Mouse (Mus musculus) embryonic facial prominence, embryonic 13.5 days (tissue): ENCODE results near the gene Draxin. TPM values are rescaled to one million over a fixed set of nuclear protein-coding genes. Genes with fewer than 3 reads are reported as not detected.

Source experiments
- ATAC-seq: fragments of 200-750 bp; cut with Nextera tagmentation; 2 replicates; pipeline ENCODE4 v1.8.0; 2017; ENCODE audit warnings: low read depth; ENCODE audit not compliant: insufficient number of reproducible peaks, insufficient read depth, low FRiP score, low TSS enrichment
- H3K27ac ChIP-seq: fragments of 300-500 bp; sonication (generic); 2 replicates; pipeline ENCODE4 v1.5.1; 2015; ENCODE audit warnings: moderate library complexity, mild to moderate bottlenecking, inconsistent platforms
- H3K27me3 ChIP-seq: fragments of 300-500 bp; sonication (generic); 2 replicates; pipeline ENCODE4 v1.6.1; 2015; ENCODE audit warnings: mild to moderate bottlenecking, inconsistent platforms
- H3K36me3 ChIP-seq: fragments of 300-500 bp; sonication (generic); 2 replicates; pipeline ENCODE4 v1.6.1; 2015; ENCODE audit warnings: mild to moderate bottlenecking, inconsistent platforms
- H3K4me1 ChIP-seq: fragments of 300-500 bp; sonication (generic); 2 replicates; pipeline ENCODE4 v1.6.1; 2015; ENCODE audit warnings: inconsistent platforms
- H3K4me2 ChIP-seq: fragments of 300-500 bp; sonication (generic); 2 replicates; pipeline ENCODE4 v1.6.1; 2015; ENCODE audit warnings: moderate library complexity, mild to moderate bottlenecking, inconsistent platforms
- H3K4me3 ChIP-seq: fragments of 300-500 bp; sonication (generic); 2 replicates; pipeline ENCODE4 v1.5.1; 2015; ENCODE audit warnings: mild to moderate bottlenecking, inconsistent platforms
- H3K9ac ChIP-seq: fragments of 300-500 bp; sonication (generic); 2 replicates; pipeline ENCODE4 v1.6.1; 2015; ENCODE audit warnings: mild to moderate bottlenecking, inconsistent platforms
- H3K9me3 ChIP-seq: fragments of 300-500 bp; sonication (generic); 2 replicates; pipeline ENCODE4 v1.6.1; 2016; ENCODE audit warnings: inconsistent platforms
- WGBS: fragments of 180-500 bp; shearing (Covaris S2); methylation state at CpG from one replicate; pipeline ENCODE4 v1.1.7; 2015; ENCODE audit warnings: mixed read lengths; 5-methylcytosine and 5-hydroxymethylcytosine counted together
- polyA plus RNA-seq: library from polyadenylated mRNA; unstranded; fragments of >200 nt; fragmentation: Nextera tagmentation; extraction: Ambion mirVana; gene quantifications from 2 replicates; pipeline ENCODE4 v1.2.1, GENCODE M21; 2015

The Draxin gene
- polyA plus RNA-seq, 1 experiment from 2014 or later = 1.1 TPM

GRCm38 (mm10) chr4:148165551-148165950, 35.1 kb upstream of the Draxin start:
- Histone ChIP-seq H3K36me3 (no peaks in the 10 kb centered on the region), H3K9me3 (no peaks in the 10 kb centered on the region), H3K4me1 (peaks cover 35% of the 10 kb centered on the region), H3K9ac (no peak overlapping the region), H3K4me2 (no peak overlapping the region), H3K27ac (no peak overlapping the region), H3K27me3 (peaks cover 92% of the 10 kb centered on the region), H3K4me3 (no peak overlapping the region)
- 3% methylated on average over 17 of the region's 17 CpGs for WGBS
- no peak for ATAC-seq

- WGBS = under 1% methylated on average over 16 of the region's 16 CpGs
- no peak overlapping the region for H3K9ac ChIP-seq
- peak overlapping the region; percentile 38 for H3K4me3 ChIP-seq
- peaks cover 86% of the 10 kb centered on the region for H3K27me3 ChIP-seq
- H3K4me1 ChIP-seq = peaks cover 44% of the 10 kb centered on the region
- no peaks in the 10 kb centered on the region for H3K36me3 ChIP-seq
- H3K9me3 ChIP-seq = no peaks in the 10 kb centered on the region
- ATAC-seq = no peak
- peak overlapping the region; percentile 61 for H3K4me2 ChIP-seq
- H3K27ac ChIP-seq = no peak overlapping the region
Measured at GRCm38 (mm10) chr4:148164461-148164860, 34.0 kb upstream of the Draxin start.

GRCm38 (mm10) chr4:148164002-148164439, 33.5 kb upstream of the Draxin start:
- no peaks in the 10 kb centered on the region for H3K9me3 ChIP-seq
- peaks cover 85% of the 10 kb centered on the region for H3K27me3 ChIP-seq
- H3K27ac ChIP-seq = no peak overlapping the region
- H3K4me2 ChIP-seq = peak overlapping the region; percentile 61
- H3K36me3 ChIP-seq = no peaks in the 10 kb centered on the region
- no peak for ATAC-seq
- H3K4me3 ChIP-seq = peak overlapping the region; percentile 38
- peaks cover 48% of the 10 kb centered on the region for H3K4me1 ChIP-seq
- H3K9ac ChIP-seq = peak overlapping the region; percentile 49; the same call in 1 of the 2 replicates
- WGBS = under 1% methylated on average over 29 of the region's 29 CpGs

- ATAC-seq = peak; percentile 73
- Histone ChIP-seq H3K27ac (no peak within 1 kb of the TSS), H3K36me3 (peaks cover 13% of the 10 kb centered on the region), H3K4me3 (peak within 1 kb of the TSS; percentile 64), H3K9me3 (no peaks in the 10 kb centered on the region), H3K4me2 (peak within 1 kb of the TSS; percentile 96), H3K4me1 (peaks cover 44% of the 10 kb centered on the region), H3K9ac (peak within 1 kb of the TSS; percentile 77), H3K27me3 (peaks cover 60% of the 10 kb centered on the region)
- under 1% methylated on average over 42 of the region's 43 CpGs for WGBS
Measured at GRCm38 (mm10) chr4:148160436-148161390, 30.2 kb upstream of the Draxin start, which contains the start of the genes Fbxo44 and Fbxo2. Gene Fbxo44, minus strand, starts transcription at chr4:148160482. Gene Fbxo2, plus strand, starts transcription at chr4:148160621.

- Histone ChIP-seq H3K36me3 (peaks cover 16% of the 10 kb centered on the region), H3K27ac (no peak overlapping the region), H3K4me3 (peak overlapping the region; percentile 64), H3K27me3 (peaks cover 51% of the 10 kb centered on the region), H3K9me3 (no peaks in the 10 kb centered on the region), H3K4me1 (peaks cover 43% of the 10 kb centered on the region), H3K9ac (peak overlapping the region; percentile 77), H3K4me2 (peak overlapping the region; percentile 96)
- peak; percentile 81 for ATAC-seq
- WGBS = under 1% methylated on average over 54 of the region's 55 CpGs
Measured at GRCm38 (mm10) chr4:148159544-148160435, 29.3 kb upstream of the Draxin start.

GRCm38 (mm10) chr4:148158436-148159348, 28.2 kb upstream of the Draxin start:
- Histone ChIP-seq H3K4me1 (peaks cover 32% of the 10 kb centered on the region), H3K9ac (peak overlapping the region; percentile 77), H3K4me2 (peak overlapping the region; percentile 96), H3K27me3 (peaks cover 40% of the 10 kb centered on the region), H3K36me3 (peaks cover 16% of the 10 kb centered on the region), H3K27ac (no peak overlapping the region), H3K9me3 (no peaks in the 10 kb centered on the region), H3K4me3 (peak overlapping the region; percentile 64)
- 26% methylated on average over 27 of the region's 27 CpGs for WGBS
- no peak for ATAC-seq

GRCm38 (mm10) chr4:148154982-148155381, 24.5 kb upstream of the Draxin start:
- WGBS = 63% methylated on average over 3 of the region's 3 CpGs

GRCm38 (mm10) chr4:148154006-148154405, 23.5 kb upstream of the Draxin start:
- WGBS = 89% methylated on average over 4 of the region's 4 CpGs
- Histone ChIP-seq H3K36me3 (peaks cover 22% of the 10 kb centered on the region), H3K4me1 (peaks cover 24% of the 10 kb centered on the region), H3K4me3 (no peak overlapping the region), H3K27me3 (peaks cover 2% of the 10 kb centered on the region; the same call in 1 of the 2 replicates), H3K9ac (no peak overlapping the region), H3K9me3 (no peaks in the 10 kb centered on the region), H3K27ac (no peak overlapping the region), H3K4me2 (no peak overlapping the region)
- ATAC-seq = no peak

More at GRCm38 (mm10) chr4:148154982-148155381, 24.5 kb upstream of the Draxin start:
- H3K4me3 ChIP-seq = no peak overlapping the region
- H3K4me1 ChIP-seq = peaks cover 26% of the 10 kb centered on the region
- H3K27ac ChIP-seq = no peak overlapping the region
- no peak for ATAC-seq
- H3K4me2 ChIP-seq = no peak overlapping the region
- H3K36me3 ChIP-seq = peaks cover 22% of the 10 kb centered on the region
- no peak overlapping the region for H3K9ac ChIP-seq
- H3K27me3 ChIP-seq = peaks cover 3% of the 10 kb centered on the region; the same call in 1 of the 2 replicates
- no peaks in the 10 kb centered on the region for H3K9me3 ChIP-seq

- no peak for ATAC-seq
- Histone ChIP-seq H3K36me3 (peaks cover 22% of the 10 kb centered on the region), H3K4me1 (peaks cover 17% of the 10 kb centered on the region), H3K27me3 (no peaks in the 10 kb centered on the region), H3K27ac (peak overlapping the region; percentile 55; the same call in 1 of the 2 replicates), H3K9me3 (no peaks in the 10 kb centered on the region), H3K9ac (0 out of 2 replicates have a peak overlapping the region, but pooled peaks have one; percentile 16), H3K4me2 (no peak overlapping the region), H3K4me3 (no peak overlapping the region)
- 82% methylated on average over 5 of the region's 5 CpGs for WGBS
Measured at GRCm38 (mm10) chr4:148152547-148152946, 22.0 kb upstream of the Draxin start.
